Mouse (Mus musculus) lung, postnatal 36 days (tissue): ENCODE results near the gene Il16.
"Not testable (repeated sequence)": the region's sequence is repeated elsewhere in the genome, so short reads cannot be mapped to it uniquely, and the experiment has no call there.

Experiments
- DNase-seq: peaks from one replicate; pipeline ENCODE4 v3.0.0; 2022; ENCODE audit warnings: mixed read lengths

Il16 gene

DNA sequence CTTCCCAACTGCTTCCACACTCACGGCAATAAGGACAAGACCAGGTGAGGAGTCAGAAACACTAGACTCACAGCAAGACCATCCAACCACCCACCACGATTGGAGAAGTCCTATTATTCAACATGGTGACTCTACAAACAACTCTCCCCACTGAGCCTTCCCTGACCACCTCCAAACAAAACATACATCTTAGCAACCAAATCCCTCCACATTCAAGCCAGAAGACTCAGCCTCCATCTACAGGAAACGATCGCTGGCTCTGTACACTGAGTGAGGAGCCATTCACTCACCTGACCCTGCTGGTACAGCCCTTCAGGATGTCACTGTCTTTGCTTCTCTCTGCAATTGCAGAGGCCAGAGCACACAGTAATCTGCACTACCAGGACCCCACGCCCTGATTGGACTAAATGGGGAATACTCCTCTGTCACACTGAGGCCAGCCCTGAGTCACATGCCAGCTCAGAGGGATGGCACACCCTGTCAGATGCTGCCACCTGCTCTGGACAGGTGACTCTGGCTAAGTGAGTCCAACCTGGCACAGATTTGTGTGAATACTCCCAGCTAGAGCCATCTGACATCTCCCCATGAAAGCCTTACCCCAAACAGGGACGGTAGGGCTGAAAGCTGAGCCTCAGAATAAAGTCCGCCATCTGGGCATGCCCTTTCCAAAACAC is 10.3 kb downstream of the Il16 start:
- DNase-seq, result no peak

DNA sequence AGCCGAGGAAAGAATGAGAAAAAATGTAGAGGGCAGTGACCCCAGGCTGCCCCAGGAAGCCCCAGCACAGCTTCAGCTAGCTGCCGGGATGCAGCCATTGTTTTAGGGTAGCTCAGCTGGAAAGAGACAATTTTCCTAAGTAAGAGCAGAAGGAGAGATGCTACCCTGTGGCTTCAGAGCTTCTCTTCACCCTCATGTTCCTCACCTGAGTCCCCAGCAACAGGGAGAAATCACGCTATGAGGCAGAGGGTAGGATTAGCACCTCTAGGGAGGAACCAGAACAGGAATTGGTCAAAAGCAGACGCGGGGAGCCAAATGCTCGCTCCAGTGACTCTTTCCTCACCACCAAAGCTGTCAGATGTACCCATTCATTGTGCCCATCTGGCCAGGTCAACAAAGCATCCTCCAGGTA is 10.8 kb downstream of the Il16 start:
- no peak for DNase-seq

DNA sequence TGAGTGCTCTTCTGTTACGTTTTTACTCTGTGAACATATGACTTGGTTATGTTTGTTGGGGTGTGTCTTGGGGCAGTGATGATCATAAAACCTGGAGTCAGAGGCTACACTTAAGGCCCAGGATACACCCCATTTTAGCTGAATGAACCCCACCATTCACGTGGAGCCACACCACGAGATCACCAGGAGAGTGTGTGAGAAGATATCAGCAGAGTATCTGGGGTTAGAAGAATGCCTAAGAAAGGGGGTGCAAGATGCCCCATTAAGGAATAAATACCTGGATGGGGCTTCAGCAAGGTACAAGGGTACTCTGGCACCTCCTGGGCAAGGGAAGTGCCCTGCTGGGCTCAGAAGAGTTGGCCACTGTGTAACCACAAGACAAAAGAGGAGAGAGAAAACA is 11.3 kb downstream of the Il16 start:
- DNase-seq, result no peak

DNA sequence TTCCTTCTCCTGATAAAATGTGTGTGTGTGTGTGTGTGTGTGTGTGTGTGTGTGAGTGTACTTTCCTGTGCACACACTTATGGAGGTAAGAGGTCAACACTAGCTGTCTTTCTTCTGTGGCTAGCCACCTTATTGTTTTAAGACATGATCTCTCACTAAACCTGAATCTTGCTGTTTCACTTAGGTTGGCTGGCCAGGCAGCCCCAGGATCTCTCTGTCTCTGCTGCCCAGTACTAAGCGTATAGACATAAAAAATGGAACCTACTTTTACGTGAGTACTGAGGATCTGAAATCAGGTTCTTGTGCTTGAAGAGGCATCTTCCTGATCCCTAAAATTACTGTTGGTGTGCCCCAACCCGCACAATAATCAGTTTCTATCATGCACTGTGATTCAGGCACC is 12.7 kb downstream of the Il16 start:
- DNase-seq, result no peak

DNA sequence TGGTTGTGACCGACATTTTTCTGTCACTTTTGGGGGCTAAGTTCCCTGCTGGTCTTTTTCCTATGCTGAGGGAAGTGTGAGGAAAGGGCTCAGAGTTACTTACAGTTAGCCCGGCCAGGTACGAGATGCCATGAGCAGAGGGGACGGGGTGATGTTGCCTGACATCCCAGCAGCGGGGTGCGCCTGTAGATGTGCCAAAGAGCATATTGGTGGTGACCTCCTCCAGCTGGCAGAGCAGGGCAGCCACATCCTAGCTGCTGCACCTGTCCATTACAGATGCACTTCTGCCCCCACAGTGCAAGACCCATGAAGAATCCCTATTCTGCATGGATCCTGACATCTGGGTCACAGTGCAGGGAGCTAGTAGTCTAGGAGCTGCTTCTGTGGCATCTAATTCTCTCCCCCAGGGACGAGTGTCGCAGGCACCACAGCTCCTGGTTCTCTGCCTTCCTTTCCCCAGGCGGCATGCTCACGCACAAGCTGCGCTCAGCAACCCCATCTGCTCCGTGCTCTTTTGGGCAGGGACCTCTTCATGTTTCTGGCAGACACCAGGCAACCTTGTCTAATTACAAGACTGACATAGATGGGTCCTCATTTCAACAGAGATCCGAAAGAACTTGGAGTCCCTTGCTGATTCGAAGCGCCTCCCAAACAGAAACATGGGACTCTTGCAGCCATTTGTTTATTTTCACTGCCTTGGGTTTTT is 13.4 kb downstream of the Il16 start:
- DNase-seq, result no peak

DNA sequence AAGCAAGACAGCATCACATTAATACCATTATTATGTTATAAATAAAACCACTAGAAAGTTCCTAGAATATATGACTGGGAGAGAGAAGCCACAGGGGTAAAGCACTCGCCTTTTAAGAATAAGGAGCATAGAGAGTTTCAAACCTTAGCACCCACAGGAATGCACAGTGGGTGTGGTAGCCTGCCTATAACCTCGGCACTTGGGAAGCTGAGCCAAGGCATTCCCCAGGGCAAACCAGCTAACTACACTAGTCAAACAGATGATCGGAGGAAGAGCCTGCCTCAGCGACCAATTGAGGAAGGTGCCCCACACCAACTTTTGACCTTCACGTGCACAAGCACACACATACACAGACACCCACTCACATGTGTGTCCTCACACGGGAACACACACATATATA is 14.2 kb downstream of the Il16 start:
- DNase-seq, result no peak

DNA sequence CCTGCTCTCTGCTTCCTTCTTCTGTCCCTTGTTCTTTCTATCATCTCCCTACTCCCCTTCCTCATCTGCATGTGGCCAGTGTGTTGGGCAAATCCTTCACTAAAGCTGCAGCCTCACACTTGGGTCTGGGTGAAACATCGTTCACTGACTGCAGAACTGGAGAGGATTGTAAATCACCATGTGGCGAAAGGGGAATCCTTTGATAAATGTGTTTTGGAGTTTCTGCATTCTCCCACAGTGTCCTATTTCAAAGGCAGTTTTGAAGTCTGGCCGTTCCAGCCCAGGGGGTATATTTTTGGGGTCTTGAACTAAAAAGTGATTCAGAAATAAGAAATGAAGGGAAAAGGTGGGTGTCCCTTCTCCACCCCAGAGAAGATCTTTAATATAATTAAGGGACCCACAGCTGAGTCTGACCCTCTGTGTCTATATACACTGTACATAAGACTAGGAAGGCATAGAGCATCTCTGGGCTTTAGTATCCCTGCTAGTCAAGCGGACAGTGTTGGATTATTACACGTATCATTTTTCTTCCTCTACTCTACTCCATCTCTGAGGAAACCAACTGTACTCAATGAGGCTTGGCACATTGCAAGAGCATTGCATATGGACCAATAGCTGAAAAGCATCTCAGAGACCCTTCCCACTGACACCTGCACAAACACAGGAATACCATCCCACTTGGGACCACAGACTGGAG is 18.4 kb downstream of the Il16 start:
- DNase-seq, result no peak

DNA sequence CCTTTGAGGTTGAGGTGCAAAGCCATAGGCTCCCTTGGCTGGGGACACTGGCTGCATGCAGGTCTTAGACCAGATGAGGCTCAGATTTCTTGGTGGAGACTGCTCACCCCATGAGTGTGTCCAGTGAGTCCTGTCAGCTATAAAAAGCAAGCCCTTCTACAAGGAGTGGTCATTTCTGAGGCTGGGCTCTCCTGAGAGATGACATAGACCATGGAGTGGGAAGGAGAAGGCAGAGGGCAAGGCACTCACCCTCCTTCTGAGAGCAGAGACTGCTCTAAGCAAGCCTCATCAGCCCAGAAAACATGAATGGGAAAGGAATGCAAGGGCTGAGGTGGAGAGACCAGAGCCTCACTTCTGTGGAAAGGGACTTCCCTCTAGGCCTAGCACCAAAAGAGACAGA is 19.7 kb downstream of the Il16 start:
- no peak for DNase-seq

DNA sequence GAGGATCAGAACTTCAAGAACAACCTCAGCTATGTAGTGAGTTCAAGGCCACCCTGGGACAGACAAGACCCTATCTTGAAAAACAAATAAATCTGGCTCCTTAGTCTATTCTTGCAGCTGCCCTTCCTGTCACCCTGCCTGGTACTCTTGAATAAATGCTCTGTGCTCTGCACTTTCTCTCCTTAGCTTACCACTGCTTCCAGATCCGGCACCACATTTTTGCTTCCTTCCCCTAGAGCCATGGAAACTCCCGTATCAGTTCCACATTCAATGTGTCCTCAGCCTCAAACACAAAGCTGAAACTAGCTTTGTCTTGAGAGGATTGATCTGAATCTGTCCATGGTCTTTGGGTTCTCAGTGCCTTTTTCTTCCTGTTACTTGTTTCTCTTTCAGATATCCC is 21.0 kb downstream of the Il16 start:
- DNase-seq, result no peak

DNA sequence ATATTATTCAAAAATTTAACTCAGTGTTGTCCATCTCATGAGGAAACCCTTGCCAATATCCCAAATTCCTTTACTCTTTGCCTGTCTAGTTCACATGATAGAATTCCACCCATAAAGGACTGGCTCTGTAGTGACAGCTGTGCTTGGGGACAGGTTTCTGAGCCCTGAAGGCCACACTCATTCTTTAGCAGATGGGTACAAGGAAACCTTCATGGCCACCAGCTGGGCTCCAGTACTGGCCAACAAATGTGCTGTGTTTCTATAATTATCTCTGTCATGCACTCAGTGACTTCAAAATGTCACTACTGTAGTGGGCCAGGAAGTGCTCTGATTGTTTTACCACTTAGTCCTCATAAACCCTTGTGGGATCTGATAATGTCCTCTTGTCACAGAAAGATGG is 21.6 kb downstream of the Il16 start:
- DNase-seq, result no peak

DNA sequence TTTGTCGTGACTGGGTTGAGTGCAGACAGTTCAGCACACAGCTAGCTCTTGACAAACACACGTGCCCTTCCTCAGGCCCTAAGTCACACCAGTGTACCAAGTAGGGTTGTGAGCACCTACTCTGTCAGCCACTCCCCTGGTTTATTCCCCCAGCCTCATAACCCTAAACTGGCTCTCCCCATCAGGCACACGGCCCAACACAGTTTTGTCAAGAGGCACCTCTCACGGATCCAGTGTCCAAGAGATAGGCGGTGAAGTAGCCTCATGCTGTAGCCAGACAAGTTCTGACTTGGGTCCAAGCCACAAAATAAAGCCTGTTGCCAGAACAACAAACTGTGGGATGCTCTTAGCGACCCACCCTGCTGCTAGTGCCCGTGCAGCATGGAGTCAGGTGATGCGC is 22.3 kb downstream of the Il16 start:
- DNase-seq, result no peak

DNA sequence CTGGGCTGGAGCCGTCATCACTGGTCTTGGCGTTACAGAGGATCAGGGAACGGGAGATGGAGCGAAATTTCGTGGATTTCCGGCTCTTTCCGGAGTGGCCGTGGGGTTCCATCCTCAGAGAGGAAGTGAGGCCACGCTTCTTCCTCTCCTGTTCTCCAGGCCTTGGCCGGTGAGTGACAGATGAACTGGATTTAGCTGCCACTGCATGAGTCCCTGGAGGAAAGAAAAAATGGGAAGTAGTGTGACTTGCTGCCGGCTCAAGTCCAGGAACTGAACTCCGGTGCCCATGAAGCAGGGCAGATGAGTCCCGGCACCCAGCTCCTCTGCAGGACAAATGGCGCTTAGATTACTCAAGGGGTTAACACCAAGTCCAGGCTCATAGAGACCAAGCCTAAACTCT is 23.0 kb downstream of the Il16 start:
- no peak for DNase-seq

DNA sequence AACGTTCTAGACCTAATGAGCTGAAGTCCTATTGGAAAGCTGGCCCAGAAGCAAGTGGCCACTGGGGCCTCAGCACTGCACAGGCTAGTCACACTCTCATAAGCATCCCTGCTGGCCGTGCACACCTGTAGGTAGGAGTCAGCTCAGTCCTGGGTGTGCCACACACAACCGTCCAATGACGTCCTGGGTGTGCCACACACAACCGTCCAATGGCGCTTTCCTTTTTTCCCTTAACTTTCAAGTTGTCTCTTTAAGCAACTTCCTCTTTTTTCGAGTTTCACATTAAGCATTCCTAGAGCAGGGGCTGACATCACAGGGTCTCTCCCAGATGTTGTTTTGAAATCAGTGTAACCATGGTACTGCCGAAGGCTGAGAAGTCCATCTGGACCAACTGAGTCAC is 25.3 kb downstream of the Il16 start:
- no peak for DNase-seq

DNA sequence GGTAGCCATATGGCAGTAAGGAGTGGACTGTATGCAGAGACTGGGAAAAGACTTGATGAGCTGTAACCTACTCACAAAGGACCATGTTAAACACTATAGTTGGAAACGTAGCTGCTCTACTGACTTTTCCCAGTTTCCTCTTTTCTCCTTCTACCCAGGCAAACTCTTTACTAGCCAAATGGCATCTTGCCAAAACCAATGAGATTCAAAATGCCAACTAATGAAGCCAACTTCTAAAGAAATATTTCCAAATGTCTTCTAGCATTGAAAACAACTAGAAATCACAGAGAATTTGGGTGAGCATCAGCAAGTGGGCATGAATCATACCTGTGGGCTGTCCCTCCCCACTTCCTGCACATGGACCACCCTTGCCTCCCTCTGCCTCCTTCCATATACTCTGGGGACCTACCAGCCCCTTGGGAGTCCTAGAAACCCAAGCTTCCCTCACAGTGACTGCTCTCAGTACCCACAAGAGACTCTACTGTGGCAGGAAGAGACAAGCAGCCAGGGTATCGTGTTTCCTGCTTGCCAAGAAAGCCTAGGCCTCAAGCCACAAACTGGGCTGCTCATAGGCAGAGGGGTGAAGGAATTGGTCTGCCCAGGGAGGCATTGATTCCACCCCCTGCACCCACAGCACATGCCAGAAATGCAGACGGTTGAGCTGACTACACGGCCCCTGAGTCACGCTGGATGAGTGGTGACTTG is 28.4 kb downstream of the Il16 start:
- no peak for DNase-seq

DNA sequence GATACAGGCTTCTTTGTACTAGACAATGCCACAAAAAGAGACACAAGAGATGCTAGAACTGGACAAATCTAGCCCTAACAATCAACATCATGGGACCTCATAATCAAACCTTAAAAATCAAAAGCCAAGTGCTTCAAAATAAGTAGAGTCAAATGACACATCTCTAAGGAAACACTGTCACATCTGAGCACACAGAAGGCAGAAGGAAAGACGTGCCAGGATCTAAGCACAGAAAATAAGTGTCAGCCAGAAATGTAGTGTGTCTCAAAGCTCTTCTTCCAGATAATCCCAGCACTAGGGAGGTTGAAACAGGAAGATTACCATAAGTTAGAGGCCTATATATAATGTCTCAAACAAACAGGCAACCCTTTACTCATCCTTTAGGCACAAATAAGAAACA is 31.9 kb downstream of the Il16 start:
- DNase-seq, result no peak

DNA sequence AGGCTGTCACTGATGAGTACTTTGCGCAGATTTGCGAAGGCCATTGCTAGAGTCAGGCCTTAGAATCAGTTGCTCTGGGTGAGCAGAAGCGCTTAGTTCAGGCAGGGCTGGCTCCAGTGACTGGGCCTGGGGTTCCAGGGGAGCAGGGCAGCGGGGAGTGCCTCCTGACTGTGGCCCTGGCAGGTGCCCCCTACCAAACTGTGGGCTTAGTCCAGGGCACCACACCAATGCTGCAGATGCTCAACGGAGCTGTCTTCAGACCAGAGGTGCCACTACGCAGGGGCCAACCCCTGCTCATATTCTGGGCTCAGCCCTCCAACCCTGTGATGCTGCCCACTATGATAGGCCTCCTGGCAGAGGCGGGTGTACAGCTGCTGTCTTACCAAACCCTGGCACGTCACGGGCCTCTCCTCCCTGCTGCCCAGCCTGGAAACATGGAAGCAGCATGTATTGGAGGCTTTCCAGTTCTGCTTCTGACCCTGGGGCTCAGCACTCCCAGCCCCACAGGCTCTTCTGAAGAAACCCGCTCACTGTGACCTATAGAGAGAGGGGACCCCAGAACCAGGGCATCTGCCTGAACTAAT is 33.8 kb downstream of the Il16 start:
- not testable (repeated sequence) for DNase-seq

DNA sequence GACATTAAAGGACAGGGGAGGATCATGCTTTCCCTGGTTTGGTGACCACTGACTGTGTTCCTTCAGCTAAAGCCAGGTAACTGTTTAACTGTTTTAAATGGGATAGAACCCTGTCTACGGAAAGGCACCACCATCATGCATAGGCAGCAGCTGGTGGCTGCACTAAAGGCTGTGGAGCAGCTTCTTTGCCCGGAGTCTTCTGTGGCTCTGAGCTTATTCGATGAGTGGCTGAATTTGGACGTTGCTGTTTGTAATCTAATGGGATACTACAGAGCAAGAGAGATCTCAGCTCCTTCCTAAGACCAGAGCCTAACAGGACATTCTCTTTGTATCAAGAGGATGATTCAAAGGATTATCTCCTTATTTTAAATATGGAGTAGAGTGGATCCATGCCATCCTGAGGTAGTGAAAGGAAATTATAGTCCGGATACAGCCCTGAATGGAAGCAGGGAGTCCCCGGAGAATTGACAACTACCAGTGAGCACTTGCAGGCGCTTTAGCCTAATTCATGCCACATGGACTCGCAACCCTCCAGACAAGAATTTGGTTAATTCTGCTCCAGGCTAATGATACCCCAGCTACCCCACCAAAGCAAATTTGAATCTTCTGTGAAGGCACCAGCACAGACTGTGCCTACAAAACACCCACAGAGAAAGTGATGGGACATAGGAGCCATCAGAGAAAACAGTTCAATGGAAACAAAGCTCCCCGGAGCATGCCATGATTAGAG is 42.3 kb downstream of the Il16 start:
- DNase-seq, result no peak

DNA sequence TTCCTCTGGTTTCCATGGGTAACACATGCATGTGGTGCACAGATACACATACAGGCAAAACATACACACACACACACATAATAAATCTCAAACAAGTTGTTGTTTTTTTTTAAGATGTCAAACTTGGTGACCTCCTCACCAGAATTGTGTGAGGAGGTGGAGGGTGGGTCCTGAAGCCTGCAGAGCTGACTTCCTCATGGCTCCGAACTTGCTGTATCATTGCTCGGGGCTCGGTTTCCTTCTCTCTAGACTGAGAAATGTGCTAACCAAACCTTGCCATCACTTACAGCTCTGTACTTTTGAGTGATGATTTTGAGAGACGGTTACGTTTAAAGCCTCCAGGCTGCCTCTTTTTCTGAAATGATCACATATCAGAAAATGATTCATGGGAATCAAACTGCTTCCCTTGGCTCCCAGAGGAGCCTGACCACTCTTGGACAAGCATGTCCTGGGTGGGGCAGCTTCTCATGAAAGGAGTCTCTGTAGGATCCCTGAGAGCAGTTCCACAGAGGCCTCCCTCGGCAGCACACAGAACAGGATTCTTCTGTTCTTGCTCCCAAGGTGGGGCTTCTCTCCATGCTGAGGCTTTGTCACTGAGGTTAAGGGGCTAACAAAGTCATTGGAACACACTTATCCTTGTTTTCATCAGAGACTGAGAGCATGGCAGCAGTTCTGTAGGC is 46.3 kb downstream of the Il16 start:
- no peak for DNase-seq

DNA sequence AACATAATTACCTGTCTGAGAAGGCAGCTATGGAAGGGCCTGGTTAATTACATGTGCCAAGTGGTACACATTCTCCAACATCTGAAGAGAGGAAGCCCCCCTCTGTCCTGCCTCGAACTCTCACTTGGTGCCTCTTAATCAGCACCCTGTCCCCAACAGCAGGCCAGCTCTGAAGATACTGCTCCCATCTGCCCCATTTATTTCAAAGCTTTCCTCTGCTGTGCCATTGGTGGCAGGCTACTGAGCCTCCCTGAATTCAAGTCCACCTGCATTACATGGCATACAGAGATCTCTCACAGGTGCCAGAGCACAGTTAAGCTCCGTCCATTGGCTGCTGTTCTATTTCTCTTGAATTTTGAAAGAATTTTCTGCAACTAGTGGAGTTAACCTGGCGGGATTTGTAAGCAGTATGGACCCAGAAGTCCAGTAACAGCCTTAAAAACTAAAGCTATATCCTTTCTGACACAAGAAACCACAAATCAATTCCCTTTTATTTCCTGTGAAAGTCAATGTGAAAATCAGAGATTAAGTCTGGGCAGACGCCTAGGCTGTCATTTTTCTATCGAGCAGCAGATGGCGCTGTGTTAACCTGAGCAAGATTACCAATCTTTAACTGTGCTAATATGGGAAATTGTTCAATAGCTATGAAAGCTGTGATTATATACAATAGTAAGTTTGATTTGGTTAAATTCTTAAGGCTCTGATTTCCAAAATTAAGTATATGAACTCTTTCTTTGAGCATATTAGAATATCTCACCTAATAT is 49.9 kb downstream of the Il16 start:
- DNase-seq, result peak; percentile 44

DNA sequence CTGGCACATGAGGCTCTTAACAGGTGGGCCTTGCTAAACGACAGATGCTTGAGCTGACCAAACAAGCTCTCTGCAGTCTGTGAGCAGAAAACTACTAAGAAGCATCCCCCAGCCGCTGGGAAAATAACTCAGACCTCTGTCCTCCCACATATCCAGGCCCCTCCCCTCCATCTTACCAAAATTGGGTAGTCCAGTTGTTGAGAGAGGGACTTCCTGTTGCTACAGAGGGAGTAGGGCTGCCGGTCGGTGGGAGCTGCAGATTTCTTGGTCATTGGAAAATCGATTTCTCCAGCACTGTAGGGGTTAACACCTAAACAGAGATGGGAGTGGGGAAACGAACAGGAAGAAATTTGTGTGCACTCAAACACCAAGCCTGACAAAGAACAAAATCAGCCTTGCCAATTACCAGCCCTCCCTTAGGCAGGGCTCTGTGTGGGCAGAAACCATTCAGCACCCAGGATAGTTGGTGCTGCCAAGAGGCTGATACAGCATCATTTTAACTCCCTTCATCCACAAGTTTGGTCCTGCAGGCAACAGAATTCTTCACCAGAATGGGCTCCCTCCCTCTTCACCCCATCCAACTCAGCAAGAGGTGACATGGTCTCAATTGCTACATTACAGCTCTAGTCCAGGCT is 62.8 kb downstream of the Il16 start:
- no peak for DNase-seq

DNA sequence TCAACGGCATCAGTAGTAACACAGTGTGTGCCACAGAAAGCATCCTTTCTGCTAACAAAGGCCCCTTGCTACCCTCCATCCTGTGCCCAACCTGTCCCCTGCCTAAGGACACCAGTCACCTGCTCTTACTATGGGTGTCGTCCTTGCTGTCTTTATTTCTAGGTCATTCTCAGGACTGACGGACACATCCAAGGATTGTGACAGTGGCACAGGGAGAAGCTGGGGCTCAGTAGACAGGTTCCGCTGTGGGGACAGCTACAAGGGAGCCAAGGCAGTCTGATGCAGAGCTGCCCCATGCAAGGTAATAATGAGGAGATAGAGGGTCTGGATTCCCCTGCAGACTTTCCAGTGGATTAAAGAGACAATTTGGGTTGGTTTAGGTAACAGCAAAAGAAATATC is 67.0 kb downstream of the Il16 start:
- DNase-seq, result no peak
